Mouse (Mus musculus) stomach, postnatal 0 days (tissue): ENCODE data around the gene Lipc.

ENCODE experiments used
- CTCF ChIP-seq: IDR thresholded peaks from 2 replicates; pipeline ENCODE4 v1.5.1; 2016; ENCODE audit warnings: antibody characterized with exemption, low read depth, mild to moderate bottlenecking, moderate library complexity
- EP300 ChIP-seq: optimal IDR thresholded peaks from 2 replicates; pipeline ENCODE3; 2016; ENCODE audit warnings: antibody characterized with exemption

DNA sequence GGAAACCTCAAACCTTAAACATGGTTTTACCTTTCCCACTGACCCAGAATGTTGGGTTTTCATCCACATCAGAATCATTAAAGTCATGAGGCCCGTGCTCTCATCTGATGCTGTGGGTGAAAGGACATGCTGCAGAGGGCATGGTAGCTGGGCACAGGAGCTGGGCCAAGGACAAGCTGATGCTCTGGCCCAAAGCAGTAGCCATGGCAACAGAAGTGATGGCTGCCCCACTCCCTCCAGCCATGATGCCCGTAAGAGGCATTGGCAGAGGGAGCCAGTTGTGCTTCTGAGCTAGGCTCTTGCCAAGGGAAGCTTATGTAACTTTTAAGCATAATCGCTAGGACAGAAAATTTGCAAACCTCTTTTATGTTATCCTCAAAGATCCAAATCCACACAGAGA, 2.2 kb upstream of the Lipc start:
- no peak for TF ChIP-seq CTCF
- no peak for TF ChIP-seq EP300
